Mouse (Mus musculus) neural tube, embryonic 11.5 days (tissue): ENCODE measurements at regions not wholly inside any gene's neighbourhood (a gene's known extent, or its start where the extent isn't known, plus 50 kb on each side); places are given as distances from the start of the nearest gene placed in this dataset.

Experiments
- ATAC-seq: fragments of 200-750 bp; cut with Nextera tagmentation; 2 replicates; pipeline ENCODE4 v1.8.0; 2017; ENCODE audit warnings: moderate number of reproducible peaks, mild to moderate bottlenecking, moderate TSS enrichment, moderate library complexity; ENCODE audit not compliant: insufficient read depth, low FRiP score, low TSS enrichment
- DNase-seq: peaks from one replicate; pipeline ENCODE4 v3.0.0-alpha.2; 2015; ENCODE audit warnings: low spot score
- H3K27ac ChIP-seq: fragments of 300-500 bp; sonication (generic); 2 replicates; pipeline ENCODE4 v1.5.1; 2014; ENCODE audit warnings: low read depth, mild to moderate bottlenecking, low read length
- H3K27me3 ChIP-seq: fragments of 300-500 bp; sonication (generic); 2 replicates; pipeline ENCODE4 v1.6.1; 2014; ENCODE audit warnings: mild to moderate bottlenecking, low read length, mixed read lengths; ENCODE audit not compliant: control insufficient read depth, insufficient read depth
- H3K36me3 ChIP-seq: fragments of 300-500 bp; sonication (generic); 2 replicates; pipeline ENCODE4 v1.6.1; 2014; ENCODE audit warnings: mild to moderate bottlenecking, low read length, moderate library complexity, mixed read lengths; ENCODE audit not compliant: control insufficient read depth, insufficient read depth
- H3K4me1 ChIP-seq: fragments of 300-500 bp; sonication (generic); 2 replicates; pipeline ENCODE4 v1.6.1; 2014; ENCODE audit warnings: low read length, mixed read lengths; ENCODE audit not compliant: control insufficient read depth, insufficient read depth
- H3K4me2 ChIP-seq: fragments of 300-500 bp; sonication (generic); 2 replicates; pipeline ENCODE4 v1.6.1; 2014; ENCODE audit warnings: low read depth, mild to moderate bottlenecking, moderate library complexity
- H3K4me3 ChIP-seq: fragments of 300-500 bp; sonication (generic); 2 replicates; pipeline ENCODE4 v1.5.1; 2014; ENCODE audit warnings: low read depth, low read length
- H3K9ac ChIP-seq: fragments of 300-500 bp; sonication (generic); 2 replicates; pipeline ENCODE4 v1.6.1; 2014; ENCODE audit warnings: mild to moderate bottlenecking, low read length
- H3K9me3 ChIP-seq: fragments of 300-500 bp; sonication (generic); 2 replicates; pipeline ENCODE4 v1.6.1; 2016; ENCODE audit warnings: low read length; ENCODE audit not compliant: control insufficient read depth
- WGBS: fragments of 180-500 bp; shearing (Covaris S2); extraction: QIAGEN DNeasy Blood & Tissue Kit; methylation state at CpG from one replicate; pipeline ENCODE4 v1.1.7; 2014; 5-methylcytosine and 5-hydroxymethylcytosine counted together

DNA sequence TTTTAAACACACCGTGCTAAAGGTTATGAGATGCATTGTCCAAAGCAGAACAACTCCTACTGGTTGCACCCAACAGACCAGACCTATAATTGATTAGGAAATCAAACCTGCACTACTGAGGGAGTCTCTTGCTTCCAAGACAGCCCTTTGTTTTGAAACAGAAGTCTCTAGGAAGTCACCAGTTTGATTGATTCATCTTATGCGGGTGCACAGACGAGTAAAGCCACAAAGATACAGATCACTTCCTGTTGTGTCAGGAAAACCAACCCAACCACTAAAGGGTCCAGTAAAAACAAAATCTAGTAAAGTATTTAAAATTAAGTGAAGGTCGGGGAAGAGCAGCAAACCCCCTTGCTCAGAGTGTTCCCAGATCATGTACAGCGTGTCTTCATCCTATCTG is 58.3 kb upstream of the N6amt1 start:
- DNase-seq = no peak
- Histone ChIP-seq H3K9ac (no peak overlapping the region), H3K27me3 (no peaks in the 10 kb centered on the region), H3K9me3 (no peaks in the 10 kb centered on the region), H3K4me1 (no peaks in the 10 kb centered on the region), H3K4me3 (no peak overlapping the region), H3K36me3 (no peaks in the 10 kb centered on the region), H3K27ac (no peak overlapping the region), H3K4me2 (no peak overlapping the region)
- no peak for ATAC-seq
- WGBS = 90% methylated on average over 5 of the region's 5 CpGs

- 95% methylated on average over 1 of the region's 1 CpGs for WGBS
- Histone ChIP-seq H3K27me3 (no peaks in the 10 kb centered on the region), H3K36me3 (no peaks in the 10 kb centered on the region)
Observed at GRCm38 (mm10) chr16:87292826-87293225, 61.2 kb upstream of the N6amt1 start.

DNA sequence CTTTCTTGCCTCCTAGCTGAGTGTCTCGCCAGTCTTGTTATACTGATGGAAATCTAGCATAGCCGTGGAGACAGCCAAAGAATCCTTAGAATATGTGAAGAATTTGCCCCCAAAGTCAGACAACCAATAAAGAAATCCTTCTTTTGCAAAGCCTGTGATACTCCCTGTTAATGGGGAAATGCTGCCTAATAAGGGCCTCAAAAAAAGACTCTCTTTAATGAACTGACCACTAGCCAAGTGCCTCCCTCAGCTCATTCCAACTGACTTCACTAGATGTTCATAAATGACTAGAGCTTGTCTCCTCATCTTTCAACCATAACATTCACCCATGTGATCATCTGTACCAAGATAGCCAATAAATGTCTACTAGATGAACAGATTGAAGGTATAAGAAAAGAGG is 62.3 kb upstream of the N6amt1 start:
- no peak for ATAC-seq
- H3K27me3 ChIP-seq = no peaks in the 10 kb centered on the region
- no peaks in the 10 kb centered on the region for H3K4me1 ChIP-seq
- H3K9ac ChIP-seq = no peak overlapping the region
- H3K9me3 ChIP-seq = no peaks in the 10 kb centered on the region
- DNase-seq = no peak
- H3K4me2 ChIP-seq = no peak overlapping the region
- no peak overlapping the region for H3K4me3 ChIP-seq
- 95% methylated on average over 2 of the region's 2 CpGs for WGBS
- no peaks in the 10 kb centered on the region for H3K36me3 ChIP-seq
- no peak overlapping the region for H3K27ac ChIP-seq

More at GRCm38 (mm10) chr16:87292826-87293225, 61.2 kb upstream of the N6amt1 start:
- Histone ChIP-seq H3K4me3 (no peak overlapping the region), H3K9me3 (no peaks in the 10 kb centered on the region), H3K4me2 (no peak overlapping the region), H3K4me1 (no peaks in the 10 kb centered on the region), H3K9ac (no peak overlapping the region), H3K27ac (no peak overlapping the region)
- DNase-seq = no peak
- no peak for ATAC-seq

- Histone ChIP-seq H3K36me3 (no peaks in the 10 kb centered on the region), H3K4me1 (no peaks in the 10 kb centered on the region), H3K4me2 (no peak overlapping the region), H3K9ac (no peak overlapping the region), H3K9me3 (no peaks in the 10 kb centered on the region), H3K27ac (no peak overlapping the region), H3K4me3 (no peak overlapping the region), H3K27me3 (no peaks in the 10 kb centered on the region)
- DNase-seq = no peak
- WGBS = 80% methylated on average over 2 of the region's 2 CpGs
- ATAC-seq = no peak
Observed at GRCm38 (mm10) chr16:87285639-87286038, 68.3 kb upstream of the N6amt1 start.

- Histone ChIP-seq H3K4me2 (no peak overlapping the region), H3K36me3 (no peaks in the 10 kb centered on the region), H3K4me1 (no peaks in the 10 kb centered on the region), H3K27ac (no peak overlapping the region), H3K9me3 (no peaks in the 10 kb centered on the region), H3K27me3 (no peaks in the 10 kb centered on the region), H3K4me3 (no peak overlapping the region), H3K9ac (no peak overlapping the region)
- ATAC-seq = no peak
- no peak for DNase-seq
- WGBS = 64% methylated on average over 7 of the region's 7 CpGs
Observed at GRCm38 (mm10) chr16:87284835-87285510, 69.0 kb upstream of the N6amt1 start.

- 95% methylated on average over 1 of the region's 1 CpGs for WGBS
- DNase-seq = no peak
- no peaks in the 10 kb centered on the region for H3K36me3 ChIP-seq
Observed at GRCm38 (mm10) chr16:87278518-87278917, 75.5 kb upstream of the N6amt1 start.

GRCm38 (mm10) chr16:87272363-87272762 is 81.6 kb upstream of the N6amt1 start:
- no peak overlapping the region for H3K27ac ChIP-seq
- H3K9ac ChIP-seq = no peak overlapping the region
- no peaks in the 10 kb centered on the region for H3K36me3 ChIP-seq
- ATAC-seq (no peak), DNase-seq (no peak)
- H3K9me3 ChIP-seq = no peaks in the 10 kb centered on the region
- H3K27me3 ChIP-seq = no peaks in the 10 kb centered on the region
- 89% methylated on average over 5 of the region's 5 CpGs for WGBS
- H3K4me2 ChIP-seq = no peak overlapping the region
- no peaks in the 10 kb centered on the region for H3K4me1 ChIP-seq
- no peak overlapping the region for H3K4me3 ChIP-seq

More at GRCm38 (mm10) chr16:87278518-87278917, 75.5 kb upstream of the N6amt1 start:
- H3K9me3 ChIP-seq = no peaks in the 10 kb centered on the region
- no peak overlapping the region for H3K9ac ChIP-seq
- H3K27ac ChIP-seq = no peak overlapping the region
- no peaks in the 10 kb centered on the region for H3K4me1 ChIP-seq
- ATAC-seq = no peak
- no peak overlapping the region for H3K4me2 ChIP-seq
- H3K4me3 ChIP-seq = no peak overlapping the region
- no peaks in the 10 kb centered on the region for H3K27me3 ChIP-seq

DNA sequence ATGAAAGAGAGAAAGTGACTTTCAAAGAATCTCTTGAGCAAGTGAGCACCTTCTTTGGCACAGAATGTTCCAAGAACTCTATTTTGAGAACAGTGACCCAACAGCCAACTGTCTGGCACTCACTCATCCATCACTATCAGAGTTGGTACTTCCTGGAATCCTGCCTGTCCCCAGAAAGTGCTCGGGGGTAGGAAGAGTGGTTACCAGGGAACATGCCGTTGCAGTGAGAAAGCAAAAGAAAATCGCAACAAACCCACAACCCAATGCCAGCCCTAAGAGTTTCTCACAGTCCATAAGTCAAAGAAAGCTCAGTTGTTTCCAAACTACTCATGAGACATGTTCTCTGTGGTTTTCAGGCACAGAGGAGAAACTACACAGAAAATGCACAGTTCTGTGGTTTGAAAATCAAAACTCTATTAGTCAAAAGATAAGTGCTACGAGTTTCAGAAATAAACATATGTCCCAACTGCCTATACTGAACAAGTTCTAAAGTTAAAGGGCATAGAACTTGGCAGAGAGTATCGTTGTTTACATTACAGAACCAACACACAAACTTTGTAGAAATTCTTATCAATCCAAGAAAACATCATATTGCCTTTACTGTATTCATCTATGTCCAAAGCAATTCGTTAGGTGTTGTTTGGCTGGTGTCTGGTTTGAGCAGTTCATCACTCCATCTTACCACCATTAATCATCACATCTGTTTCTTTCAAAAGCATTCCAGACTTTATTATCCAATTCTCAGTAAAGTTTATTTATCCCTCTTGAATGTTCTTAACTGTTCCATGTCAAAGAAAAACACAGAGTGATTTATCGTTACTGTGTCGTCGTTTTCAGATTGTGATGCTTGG is 85.8 kb upstream of the N6amt1 start:
- WGBS = 82% methylated on average over 9 of the region's 9 CpGs
- H3K36me3 ChIP-seq = no peaks in the 10 kb centered on the region
- no peak for ATAC-seq
- DNase-seq = no peak
- no peaks in the 10 kb centered on the region for H3K27me3 ChIP-seq
- no peak overlapping the region for H3K4me3 ChIP-seq
- no peak overlapping the region for H3K4me2 ChIP-seq
- H3K27ac ChIP-seq = no peak overlapping the region
- H3K4me1 ChIP-seq = no peaks in the 10 kb centered on the region
- H3K9ac ChIP-seq = no peak overlapping the region
- no peaks in the 10 kb centered on the region for H3K9me3 ChIP-seq

DNA sequence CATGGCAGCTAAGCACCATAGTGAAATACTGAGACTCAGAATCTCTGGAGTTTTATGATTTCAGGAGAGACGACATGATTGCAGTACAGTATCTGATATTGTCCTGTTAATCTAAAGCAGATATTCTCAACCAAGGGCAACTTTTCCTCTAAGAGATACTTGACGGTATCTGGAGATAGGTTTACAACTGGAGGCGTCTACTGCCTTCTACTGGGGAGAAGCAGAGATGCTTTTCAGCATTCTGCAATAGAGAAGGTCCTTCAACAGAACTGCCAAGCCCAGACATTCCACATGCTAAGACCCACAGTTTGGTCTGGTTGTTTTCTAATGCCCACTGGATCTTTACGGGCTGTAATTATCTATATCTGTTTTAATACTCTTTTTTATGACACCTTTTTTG is 86.5 kb upstream of the N6amt1 start:
- Histone ChIP-seq H3K27me3 (no peaks in the 10 kb centered on the region), H3K36me3 (no peaks in the 10 kb centered on the region), H3K27ac (no peak overlapping the region), H3K9me3 (no peaks in the 10 kb centered on the region), H3K4me2 (no peak overlapping the region), H3K4me1 (no peaks in the 10 kb centered on the region), H3K9ac (no peak overlapping the region), H3K4me3 (no peak overlapping the region)
- ATAC-seq (no peak), DNase-seq (no peak)
- WGBS = 88% methylated on average over 4 of the region's 4 CpGs
